ENCODE assay signal across 10 mouse cellular contexts in genomic region chr7:36679031-36679618, GRCm38 (mm10). TPM values are rescaled to one million over a fixed set of nuclear protein-coding genes. Genes with fewer than 3 reads are reported as not detected.
A peak's percentile ranks its signal among the peaks of the same experiment; 100 is the strongest.
DNase-seq lines count a peak whose midpoint lies in the region; ATAC-seq and TF ChIP-seq lines count a peak whose summit lies in the region.
"Had no signal": no experiment of that assay in that cellular context is flagged by ENCODE, and none has a peak within 500 bp of the region (broad histone marks: within the 10 kb centered on the region; RNA-seq: fewer than 3 reads in every experiment).

No protein-coding gene starts in this region.

- TF ChIP-seq CTCF in layer of hippocampus, adult 2 months (conservative IDR thresholded peaks at IDR 0.05) = no peak

- no peak for DNase-seq in heart, adult 8-10 months (ENCODE audit: low spot score)
- peak; percentile 35 for DNase-seq in forebrain, embryonic 14.5 days (ENCODE audit: low spot score)
- DNase-seq in limb, embryonic 14.5 days (ENCODE audit: low spot score) = no peak
- DNase-seq in ovary, adult 18-20 months (ENCODE audit: low spot score) = no peak
- no peak for DNase-seq in layer of hippocampus, adult 2 months (ENCODE audit: low spot score in 2 of 2)
- DNase-seq in adrenal gland, postnatal 36 days = no peak

- H3K27ac ChIP-seq in heart, embryonic 15.5 days = no peak overlapping the region
- H3K27ac ChIP-seq in forebrain, embryonic 14.5 days (ENCODE audit: low read depth, low read length) = no peak overlapping the region
- no peak overlapping the region for H3K27ac ChIP-seq in limb, embryonic 14.5 days (replicated peaks; ENCODE audit: low read depth, low read length)
- no peak overlapping the region for H3K27ac ChIP-seq in stomach, embryonic 14.5 days (ENCODE audit: low read length)
- no peak overlapping the region for H3K27ac ChIP-seq in layer of hippocampus, adult 2 months
- H3K27ac ChIP-seq: embryonic facial prominence, embryonic 12.5 days had no signal

- H3K9ac ChIP-seq in heart, embryonic 15.5 days = no peak overlapping the region
- H3K9ac ChIP-seq in forebrain, embryonic 14.5 days (ENCODE audit: low read length) = no peak overlapping the region; the same call in 1 of the 2 replicates
- no peak overlapping the region for H3K9ac ChIP-seq in limb, embryonic 14.5 days (ENCODE audit: low read depth, low read length, severe bottlenecking)
- H3K9ac ChIP-seq in stomach, embryonic 14.5 days (replicated peaks; ENCODE audit: low read depth, low read length) = no peak overlapping the region
- H3K9ac ChIP-seq: embryonic facial prominence, embryonic 12.5 days had no signal

- WGBS in heart, embryonic 15.5 days = 11% methylated on average over 9 of the region's 9 CpGs
- WGBS in forebrain, embryonic 14.5 days = 2% methylated on average over 9 of the region's 9 CpGs
- WGBS in limb, embryonic 14.5 days = 7% methylated on average over 9 of the region's 9 CpGs
- 9% methylated on average over 9 of the region's 9 CpGs for WGBS in stomach, embryonic 14.5 days

- H3K36me3 ChIP-seq in heart, embryonic 15.5 days = no peaks in the 10 kb centered on the region
- no peaks in the 10 kb centered on the region for H3K36me3 ChIP-seq in forebrain, embryonic 14.5 days (ENCODE audit: control insufficient read depth, insufficient read depth, low read length)
- no peaks in the 10 kb centered on the region for H3K36me3 ChIP-seq in limb, embryonic 14.5 days (ENCODE audit: control insufficient read depth, insufficient read depth, low read length)
- no peaks in the 10 kb centered on the region for H3K36me3 ChIP-seq in stomach, embryonic 14.5 days (ENCODE audit: control insufficient read depth, insufficient read depth, low read length)
- H3K36me3 ChIP-seq: embryonic facial prominence, embryonic 12.5 days had no signal

- peak overlapping the region; percentile 59; the same call in 1 of the 2 replicates for H3K4me2 ChIP-seq in heart, embryonic 15.5 days
- H3K4me2 ChIP-seq in forebrain, embryonic 14.5 days (ENCODE audit: low read length) = peak overlapping the region; percentile 57
- H3K4me2 ChIP-seq in limb, embryonic 14.5 days (replicated peaks; ENCODE audit: low read depth, low read length, severe bottlenecking) = 0 out of 2 replicates have a peak overlapping the region, but pooled peaks have one; percentile 44
- H3K4me2 ChIP-seq in stomach, embryonic 14.5 days (replicated peaks; ENCODE audit: low read depth, low read length) = peak overlapping the region; percentile 44; the same call in 1 of the 2 replicates

- H3K27me3 ChIP-seq in heart, embryonic 15.5 days = peaks cover 47% of the 10 kb centered on the region
- 0 out of 2 replicates have a peak, but pooled peaks cover 3% of the 10 kb centered on the region for H3K27me3 ChIP-seq in forebrain, embryonic 14.5 days (replicated peaks; ENCODE audit: control insufficient read depth, insufficient read depth, low read length)
- peaks cover 31% of the 10 kb centered on the region for H3K27me3 ChIP-seq in limb, embryonic 14.5 days (ENCODE audit: control insufficient read depth, insufficient read depth, low read length)
- 0 out of 2 replicates have a peak, but pooled peaks cover 6% of the 10 kb centered on the region for H3K27me3 ChIP-seq in stomach, embryonic 14.5 days (ENCODE audit: control insufficient read depth, insufficient read depth, low read length)

- no peaks in the 10 kb centered on the region for H3K9me3 ChIP-seq in heart, embryonic 15.5 days (replicated peaks)
- no peaks in the 10 kb centered on the region for H3K9me3 ChIP-seq in forebrain, embryonic 14.5 days (replicated peaks; ENCODE audit: control insufficient read depth, low read length)
- H3K9me3 ChIP-seq in limb, embryonic 14.5 days (ENCODE audit: control insufficient read depth, low read length) = no peaks in the 10 kb centered on the region
- H3K9me3 ChIP-seq in stomach, embryonic 14.5 days (ENCODE audit: control insufficient read depth, low read depth, low read length) = no peaks in the 10 kb centered on the region
- H3K9me3 ChIP-seq: embryonic facial prominence, embryonic 12.5 days had no signal

- no peak overlapping the region for H3K4me3 ChIP-seq in heart, embryonic 15.5 days
- peak overlapping the region; percentile 25; the same call in 1 of the 2 replicates for H3K4me3 ChIP-seq in forebrain, embryonic 14.5 days (ENCODE audit: low read depth, low read length)
- peak overlapping the region; percentile 28; the same call in 1 of the 2 replicates for H3K4me3 ChIP-seq in limb, embryonic 14.5 days (replicated peaks; ENCODE audit: low read length)
- no peak overlapping the region for H3K4me3 ChIP-seq in stomach, embryonic 14.5 days (ENCODE audit: low read depth, low read length)
- H3K4me3 ChIP-seq in layer of hippocampus, adult 2 months = no peak overlapping the region; the same call in 1 of the 2 replicates

- H3K4me1 ChIP-seq in heart, embryonic 15.5 days (replicated peaks) = peaks cover 5% of the 10 kb centered on the region
- peaks cover 5% of the 10 kb centered on the region; the same call in 1 of the 2 replicates for H3K4me1 ChIP-seq in forebrain, embryonic 14.5 days (ENCODE audit: control insufficient read depth, insufficient read depth, low read length)
- H3K4me1 ChIP-seq in limb, embryonic 14.5 days (ENCODE audit: control insufficient read depth, insufficient read depth, low read length) = 0 out of 2 replicates have a peak, but pooled peaks cover 8% of the 10 kb centered on the region
- 0 out of 2 replicates have a peak, but pooled peaks cover 5% of the 10 kb centered on the region for H3K4me1 ChIP-seq in stomach, embryonic 14.5 days (ENCODE audit: control insufficient read depth, insufficient read depth, low read length)

- TF ChIP-seq POLR2A in limb, embryonic 14.5 days (IDR thresholded peaks at IDR 0.05; ENCODE audit: borderline replicate concordance, extremely low read depth, insufficient read depth, insufficient read length) = no peak

- no peak for ATAC-seq in heart, embryonic 15.5 days (replicated peaks; ENCODE audit: insufficient number of reproducible peaks, insufficient read depth, low FRiP score, low read depth)
- ATAC-seq in forebrain, embryonic 14.5 days = peak; percentile 18; the same call in 1 of the 2 replicates
- ATAC-seq in limb, embryonic 14.5 days (ENCODE audit: low FRiP score, low read depth) = no peak
- no peak for ATAC-seq in stomach, embryonic 14.5 days (ENCODE audit: insufficient number of reproducible peaks, insufficient read depth, low FRiP score, low read depth)
- ATAC-seq: inflammation-experienced regulatory T-cells, adult 6 months had no signal

RNA-seq across cellular contexts. Expression of gene Tshz3, which starts 18.8 kb away (rescaled TPM):
- 2.4 TPM in 2 replicates for polyA plus RNA-seq in heart, embryonic 15.5 days (2015; fragmentation: Nextera tagmentation; extraction: Ambion mirVana)
- total RNA-seq in heart, adult 8-10 months (2022) = 1 to 10 TPM; 2.7 to 4.2 (median 3.8) TPM
- 10.3 and 13.7 TPM in 2 replicates for polyA plus RNA-seq in forebrain, embryonic 14.5 days (2014; fragmentation: Nextera tagmentation; extraction: Ambion mirVana)
- 13.9 and 14.3 TPM in 2 replicates for polyA plus RNA-seq in limb, embryonic 14.5 days (2012; rRNA removed)
- polyA plus RNA-seq in limb, embryonic 14.5 days (2014; fragmentation: Nextera tagmentation; extraction: Ambion mirVana) = 10.4 and 10.8 TPM in 2 replicates
- polyA plus RNA-seq in stomach, embryonic 14.5 days (2014; fragmentation: Nextera tagmentation; extraction: Ambion mirVana) = 21.6 and 23.3 TPM in 2 replicates
- total RNA-seq in layer of hippocampus, adult 2 months (2021) = 10 to 100 TPM; 13.2 to 13.4 TPM
- 1 to 10 TPM; 4.4 to 4.6 TPM for total RNA-seq in adrenal gland, postnatal 36 days (2021)

Comparison
In these comparisons a context has a peak if more than half of its experiments do, and no peak if none do; other contexts are left out.
1. H3K4me3 ChIP-seq: peak in forebrain, embryonic 14.5 days (single experiment) and limb, embryonic 14.5 days (single experiment); none in heart, embryonic 15.5 days (single experiment), stomach, embryonic 14.5 days (single experiment) and layer of hippocampus, adult 2 months (single experiment).
2. Peak in every context shown above with its lines, with median percentiles within 50 percentile points of each other: H3K4me2 ChIP-seq.